Mouse (Mus musculus) heart, embryonic 15.5 days (tissue): Measurements from ENCODE around the gene Aasdh. TPM values are rescaled to one million over a fixed set of nuclear protein-coding genes. Genes with fewer than 3 reads are reported as not detected.

Experiments
- ATAC-seq: fragments of 200-750 bp; cut with Nextera tagmentation; replicated peaks from 2 replicates; pipeline ENCODE4 v1.8.0; 2017; ENCODE audit warnings: low read depth, moderate TSS enrichment; ENCODE audit not compliant: insufficient number of reproducible peaks, insufficient read depth, low FRiP score
- H3K27ac ChIP-seq: fragments of 300-500 bp; sonication (generic); 2 replicates; pipeline ENCODE4 v1.5.1; 2015; ENCODE audit warnings: mild to moderate bottlenecking, inconsistent platforms
- H3K27me3 ChIP-seq: fragments of 300-500 bp; sonication (generic); 2 replicates; pipeline ENCODE4 v1.6.1; 2015; ENCODE audit warnings: inconsistent platforms
- H3K36me3 ChIP-seq: fragments of 300-500 bp; sonication (generic); 2 replicates; pipeline ENCODE4 v1.6.1; 2015; ENCODE audit warnings: mild to moderate bottlenecking, inconsistent platforms
- H3K4me1 ChIP-seq: fragments of 300-500 bp; sonication (generic); replicated peaks from 2 replicates; pipeline ENCODE4 v1.6.1; 2015; ENCODE audit warnings: inconsistent platforms
- H3K4me2 ChIP-seq: fragments of 300-500 bp; sonication (generic); 2 replicates; pipeline ENCODE4 v1.6.1; 2015; ENCODE audit warnings: inconsistent platforms, mild to moderate bottlenecking, moderate library complexity
- H3K4me3 ChIP-seq: fragments of 300-500 bp; sonication (generic); 2 replicates; pipeline ENCODE4 v1.5.1; 2015; ENCODE audit warnings: mild to moderate bottlenecking, inconsistent platforms
- H3K9ac ChIP-seq: fragments of 300-500 bp; sonication (generic); 2 replicates; pipeline ENCODE4 v1.6.1; 2015; ENCODE audit warnings: mild to moderate bottlenecking, inconsistent platforms
- H3K9me3 ChIP-seq: fragments of 300-500 bp; sonication (generic); replicated peaks from 2 replicates; pipeline ENCODE4 v1.6.1; 2016; ENCODE audit warnings: inconsistent platforms
- WGBS: fragments of 180-500 bp; shearing (Covaris S2); methylation state at CpG from one replicate; pipeline ENCODE4 v1.1.7; 2015; ENCODE audit warnings: mixed read lengths; 5-methylcytosine and 5-hydroxymethylcytosine counted together
- polyA plus RNA-seq: library from polyadenylated mRNA; unstranded; fragments of >200 nt; fragmentation: Nextera tagmentation; extraction: Ambion mirVana; gene quantifications from 2 replicates; pipeline ENCODE4 v1.2.1, GENCODE M21; 2015

Gene Aasdh
- polyA plus RNA-seq, 1 experiment from 2014 or later, result 14.1 TPM

GRCm38 (mm10) chr5:76906155-76906499 lies 813 bp upstream of the Aasdh start:
- no peak for ATAC-seq
- Histone ChIP-seq H3K4me1 (peaks cover 10% of the 10 kb centered on the region; the same call in 1 of the 2 replicates), H3K9ac (peak overlapping the region; percentile 82), H3K4me3 (peak overlapping the region; percentile 72), H3K27me3 (no peaks in the 10 kb centered on the region), H3K36me3 (no peaks in the 10 kb centered on the region), H3K9me3 (no peaks in the 10 kb centered on the region), H3K27ac (peak overlapping the region; percentile 93), H3K4me2 (peak overlapping the region; percentile 79)
- 37% methylated on average over 3 of the region's 3 CpGs for WGBS

GRCm38 (mm10) chr5:76904713-76905404 lies 455 bp downstream of the Aasdh start:
- under 1% methylated on average over 19 of the region's 19 CpGs for WGBS
- Histone ChIP-seq H3K4me1 (peaks cover 10% of the 10 kb centered on the region; the same call in 1 of the 2 replicates), H3K27ac (peak overlapping the region; percentile 93), H3K36me3 (0 out of 2 replicates have a peak, but pooled peaks cover 3% of the 10 kb centered on the region), H3K27me3 (no peaks in the 10 kb centered on the region), H3K4me2 (peak overlapping the region; percentile 79), H3K9ac (peak overlapping the region; percentile 82), H3K4me3 (peak overlapping the region; percentile 72), H3K9me3 (no peaks in the 10 kb centered on the region)
- ATAC-seq, result no peak

GRCm38 (mm10) chr5:76902131-76902530 lies 3.2 kb downstream of the Aasdh start:
- no peak overlapping the region for H3K4me3 ChIP-seq
- no peak for ATAC-seq
- no peaks in the 10 kb centered on the region for H3K9me3 ChIP-seq
- no peaks in the 10 kb centered on the region for H3K27me3 ChIP-seq
- H3K9ac ChIP-seq, result no peak overlapping the region
- H3K36me3 ChIP-seq, result 0 out of 2 replicates have a peak, but pooled peaks cover 3% of the 10 kb centered on the region
- 36% methylated on average over 4 of the region's 4 CpGs for whole genome bisulfite sequencing
- H3K4me1 ChIP-seq, result peaks cover 10% of the 10 kb centered on the region; the same call in 1 of the 2 replicates
- no peak overlapping the region for H3K27ac ChIP-seq
- H3K4me2 ChIP-seq, result no peak overlapping the region

GRCm38 (mm10) chr5:76893084-76893483 lies 12.2 kb downstream of the Aasdh start:
- Histone ChIP-seq H3K4me2 (no peak overlapping the region), H3K36me3 (peaks cover 27% of the 10 kb centered on the region; the same call in 1 of the 2 replicates), H3K27ac (no peak overlapping the region), H3K4me1 (no peaks in the 10 kb centered on the region), H3K9me3 (no peaks in the 10 kb centered on the region), H3K27me3 (no peaks in the 10 kb centered on the region), H3K9ac (no peak overlapping the region), H3K4me3 (no peak overlapping the region)
- ATAC-seq, result no peak
- WGBS, result 72% methylated on average over 2 of the region's 2 CpGs

GRCm38 (mm10) chr5:76892608-76893007 lies 12.7 kb downstream of the Aasdh start:
- H3K27ac ChIP-seq, result no peak overlapping the region
- no peaks in the 10 kb centered on the region for H3K27me3 ChIP-seq
- no peak for ATAC-seq
- no peak overlapping the region for H3K9ac ChIP-seq
- H3K36me3 ChIP-seq, result peaks cover 29% of the 10 kb centered on the region; the same call in 1 of the 2 replicates
- H3K4me3 ChIP-seq, result no peak overlapping the region
- H3K9me3 ChIP-seq, result no peaks in the 10 kb centered on the region
- H3K4me2 ChIP-seq, result no peak overlapping the region
- H3K4me1 ChIP-seq, result no peaks in the 10 kb centered on the region
- WGBS, result 51% methylated on average over 2 of the region's 2 CpGs

- H3K27ac ChIP-seq, result no peak overlapping the region
- no peaks in the 10 kb centered on the region for H3K4me1 ChIP-seq
- WGBS, result 91% methylated on average over 2 of the region's 2 CpGs
- H3K9ac ChIP-seq, result no peak overlapping the region
- H3K9me3 ChIP-seq, result no peaks in the 10 kb centered on the region
- no peak overlapping the region for H3K4me3 ChIP-seq
- peaks cover 49% of the 10 kb centered on the region for H3K36me3 ChIP-seq
- ATAC-seq, result no peak
- H3K27me3 ChIP-seq, result no peaks in the 10 kb centered on the region
- H3K4me2 ChIP-seq, result no peak overlapping the region
Measured at GRCm38 (mm10) chr5:76887011-76887410, 18.3 kb downstream of the Aasdh start.

GRCm38 (mm10) chr5:76884107-76884506 lies 21.2 kb downstream of the Aasdh start:
- Histone ChIP-seq H3K4me1 (no peaks in the 10 kb centered on the region), H3K36me3 (peaks cover 44% of the 10 kb centered on the region), H3K9me3 (no peaks in the 10 kb centered on the region), H3K27ac (no peak overlapping the region), H3K4me3 (no peak overlapping the region), H3K27me3 (no peaks in the 10 kb centered on the region), H3K9ac (no peak overlapping the region), H3K4me2 (no peak overlapping the region)
- WGBS, result 90% methylated on average over 1 of the region's 1 CpGs
- ATAC-seq, result no peak

GRCm38 (mm10) chr5:76876106-76876758 lies 29.1 kb downstream of the Aasdh start:
- Histone ChIP-seq H3K9ac (no peak overlapping the region), H3K27me3 (no peaks in the 10 kb centered on the region), H3K4me1 (no peaks in the 10 kb centered on the region), H3K9me3 (no peaks in the 10 kb centered on the region), H3K36me3 (peaks cover 9% of the 10 kb centered on the region), H3K4me2 (peak overlapping the region; percentile 47), H3K4me3 (peak overlapping the region; percentile 27), H3K27ac (peak overlapping the region; percentile 62)
- peak; percentile 85; the same call in 1 of the 2 replicates for ATAC-seq
- WGBS, result 61% methylated on average over 25 of the region's 25 CpGs

GRCm38 (mm10) chr5:76869553-76869952 lies 35.8 kb downstream of the Aasdh start:
- Histone ChIP-seq H3K9ac (no peak overlapping the region), H3K4me3 (peak overlapping the region; percentile 43), H3K4me2 (peak overlapping the region; percentile 60), H3K27me3 (no peaks in the 10 kb centered on the region), H3K9me3 (no peaks in the 10 kb centered on the region), H3K27ac (no peak overlapping the region), H3K4me1 (peaks cover 19% of the 10 kb centered on the region), H3K36me3 (peaks cover 12% of the 10 kb centered on the region)
- ATAC-seq, result no peak
- 56% methylated on average over 6 of the region's 6 CpGs for WGBS

GRCm38 (mm10) chr5:76868693-76869286 lies 36.5 kb downstream of the Aasdh start:
- 0 out of 2 replicates have a peak overlapping the region, but pooled peaks have one; percentile 28 for H3K9ac ChIP-seq
- H3K27me3 ChIP-seq, result no peaks in the 10 kb centered on the region
- H3K9me3 ChIP-seq, result no peaks in the 10 kb centered on the region
- ATAC-seq, result peak; percentile 51; the same call in 1 of the 2 replicates
- 39% methylated on average over 16 of the region's 16 CpGs for WGBS
- peak overlapping the region; percentile 43 for H3K4me3 ChIP-seq
- H3K36me3 ChIP-seq, result peaks cover 8% of the 10 kb centered on the region; the same call in 1 of the 2 replicates
- peak overlapping the region; percentile 60 for H3K4me2 ChIP-seq
- no peak overlapping the region for H3K27ac ChIP-seq
- peaks cover 19% of the 10 kb centered on the region for H3K4me1 ChIP-seq

GRCm38 (mm10) chr5:76866819-76867218 lies 38.5 kb downstream of the Aasdh start:
- Histone ChIP-seq H3K4me2 (no peak overlapping the region), H3K4me3 (no peak overlapping the region), H3K4me1 (peaks cover 31% of the 10 kb centered on the region), H3K9ac (no peak overlapping the region), H3K27ac (peak overlapping the region; percentile 75; the same call in 1 of the 2 replicates), H3K9me3 (no peaks in the 10 kb centered on the region), H3K27me3 (no peaks in the 10 kb centered on the region), H3K36me3 (peaks cover 8% of the 10 kb centered on the region; the same call in 1 of the 2 replicates)
- no peak for ATAC-seq
- WGBS, result 71% methylated on average over 8 of the region's 8 CpGs
